Mouse (Mus musculus) embryo, embryonic 10 days (tissue): ENCODE data around the gene Gfod1.

Experiments used
- DNase-seq: peaks from one replicate; pipeline ENCODE4 v3.0.0-alpha.2; 2015; ENCODE audit warnings: low spot score

Gene Gfod1

DNA sequence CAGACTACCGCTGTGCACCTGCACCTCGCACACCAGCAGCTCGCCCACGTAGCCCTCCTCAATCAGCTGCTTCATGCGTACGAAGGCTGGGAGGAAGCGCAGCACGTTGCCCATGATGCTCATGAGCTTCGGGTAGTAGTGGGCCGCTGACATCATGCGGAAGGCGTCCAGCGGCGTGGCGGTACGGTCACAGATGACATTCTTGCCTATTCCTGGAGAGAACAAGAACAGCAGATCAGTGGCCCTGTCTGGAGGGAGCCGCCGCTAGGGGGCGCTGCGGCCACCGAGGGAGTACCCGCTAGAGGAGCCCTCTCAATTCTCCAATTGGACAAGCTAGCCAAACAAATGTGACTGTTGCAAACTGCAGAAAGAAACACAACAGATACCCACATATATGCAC is 102.9 kb downstream of the Gfod1 start:
- peak; percentile 55 for DNase-seq

DNA sequence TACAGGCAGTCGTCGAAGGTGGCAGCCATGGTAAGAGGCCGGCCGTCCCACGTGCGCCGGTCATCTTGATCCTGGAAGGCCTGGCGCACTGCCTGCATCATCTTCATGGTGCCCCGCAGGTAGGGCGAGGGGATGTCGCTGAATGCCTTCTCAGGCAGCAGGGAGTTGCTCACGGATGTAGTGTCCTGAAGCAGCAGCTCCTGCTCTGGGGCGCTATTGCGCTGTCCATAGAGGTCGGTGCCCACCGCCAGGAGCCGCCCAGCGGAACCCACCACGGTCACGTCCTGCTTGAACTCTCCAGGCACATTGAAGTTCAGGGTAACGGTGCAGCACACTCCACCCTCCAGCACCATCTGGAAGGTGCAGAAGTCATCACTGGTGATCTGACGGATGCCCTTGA is 103.5 kb downstream of the Gfod1 start:
- DNase-seq = peak; percentile 29

DNA sequence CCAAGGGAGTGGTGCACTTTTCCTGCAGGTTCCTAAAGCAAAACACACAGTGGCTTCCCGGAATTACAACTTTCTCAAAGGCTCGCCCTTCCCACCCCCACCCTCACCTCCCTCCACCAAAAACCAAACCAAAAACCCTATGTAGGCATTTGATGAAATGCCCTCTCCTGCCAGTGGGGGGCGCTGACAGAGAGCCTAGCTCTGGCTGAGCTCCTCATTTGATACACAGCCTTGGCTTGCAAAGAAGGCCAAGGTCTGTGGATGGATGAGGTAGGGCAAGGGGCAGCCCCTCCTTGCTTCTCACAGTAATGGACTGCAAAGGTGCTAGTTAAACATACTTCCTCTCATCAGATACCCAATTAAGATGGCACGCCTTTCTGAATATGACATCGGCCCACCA is 104.2 kb downstream of the Gfod1 start:
- DNase-seq = no peak

DNA sequence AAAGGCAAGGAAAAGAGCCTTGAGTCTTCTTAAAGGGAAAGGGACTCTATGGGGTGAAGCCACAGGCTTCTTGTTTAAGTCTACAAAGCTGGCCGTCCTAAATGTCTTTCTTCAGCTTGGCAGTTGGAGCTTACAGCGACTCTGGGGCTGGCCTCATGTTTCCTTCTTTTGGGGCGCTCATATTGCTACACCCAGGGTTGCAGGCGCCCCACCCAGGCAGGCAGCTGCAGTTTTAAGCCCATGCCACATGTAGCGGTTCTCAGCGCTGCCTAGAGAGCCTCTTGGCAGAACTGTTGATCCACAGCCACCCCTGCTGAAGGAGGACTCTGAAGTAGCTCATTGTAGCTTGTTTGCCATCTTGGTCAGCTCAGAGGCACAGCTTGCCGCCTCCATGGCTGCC is 104.7 kb downstream of the Gfod1 start:
- no peak for DNase-seq

DNA sequence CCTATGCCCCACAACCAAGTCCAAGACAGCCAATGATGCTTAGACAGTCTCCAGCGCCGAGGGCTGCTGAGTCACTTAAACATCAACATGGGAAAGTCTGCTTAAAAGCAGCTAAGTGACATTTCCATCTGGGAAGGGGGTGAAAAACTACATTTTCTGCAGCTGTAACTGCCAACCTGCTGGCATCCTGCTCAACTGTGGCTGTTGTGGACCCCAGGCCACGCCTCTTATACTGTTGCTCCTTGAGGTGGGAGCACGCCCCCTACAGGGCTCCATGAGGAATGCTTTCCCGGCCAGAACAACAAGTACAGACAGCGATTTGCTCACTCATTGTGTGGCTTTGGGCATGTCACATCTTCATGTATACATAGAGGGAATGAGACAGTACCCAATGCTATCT is 106.8 kb downstream of the Gfod1 start:
- no peak for DNase-seq

DNA sequence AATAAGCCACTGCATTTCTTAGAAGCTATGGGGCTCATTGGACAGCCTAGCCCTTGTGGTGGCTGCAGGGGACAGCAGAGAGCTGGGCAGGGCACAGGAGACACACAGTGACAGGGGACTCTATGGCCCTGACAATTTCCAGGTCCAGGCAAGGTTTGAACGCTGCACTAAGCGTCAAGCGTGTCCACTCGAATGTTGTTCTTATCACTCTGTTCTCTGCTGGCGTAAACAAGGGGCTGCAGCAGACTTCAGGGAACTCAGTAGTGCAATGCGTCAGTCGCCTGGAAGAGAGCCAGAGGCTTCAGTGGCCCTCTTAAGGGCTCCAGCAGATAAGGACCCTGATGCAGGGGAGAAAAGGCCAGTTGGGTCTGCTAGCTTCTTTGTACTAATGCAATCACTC is 108.0 kb downstream of the Gfod1 start:
- DNase-seq = no peak

DNA sequence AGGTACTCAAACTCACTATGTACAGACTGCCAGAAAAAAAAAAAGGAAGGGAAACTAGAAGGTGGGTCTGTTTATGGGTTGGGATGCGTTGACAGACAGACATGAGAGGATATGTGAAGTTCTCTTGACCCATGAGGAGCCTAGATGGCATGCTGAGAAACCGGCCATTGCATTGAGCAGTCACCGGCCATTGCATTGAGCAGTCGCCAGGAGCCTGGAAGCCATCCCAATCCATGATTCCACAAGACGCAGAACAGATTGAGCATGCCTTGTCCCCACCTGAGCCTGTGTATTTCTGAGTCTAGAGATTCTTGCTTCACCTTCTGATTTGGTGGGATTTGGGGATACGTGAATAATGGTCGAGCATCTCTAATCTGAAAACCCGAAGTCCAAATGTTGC is 110.0 kb downstream of the Gfod1 start:
- DNase-seq = no peak

DNA sequence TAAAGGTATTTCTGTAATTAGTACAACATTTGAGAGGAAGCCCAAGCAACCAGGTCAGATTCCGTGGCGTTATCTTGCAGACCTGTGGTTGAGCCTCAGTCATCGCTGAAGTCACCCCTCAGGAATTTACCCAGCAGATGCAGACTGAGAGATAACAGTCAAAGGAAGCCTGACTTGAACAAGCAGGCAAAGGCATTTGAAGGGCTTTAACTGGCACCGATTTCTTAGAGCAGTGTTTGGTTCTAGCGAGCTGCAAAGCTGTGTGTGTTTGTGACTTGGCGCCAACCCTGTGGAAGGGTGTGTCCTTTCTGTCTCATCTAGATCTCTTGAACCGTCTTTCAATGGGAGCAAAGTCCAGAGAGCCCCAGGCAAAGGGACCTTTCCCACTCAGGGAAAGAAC is 110.7 kb downstream of the Gfod1 start:
- no peak for DNase-seq

DNA sequence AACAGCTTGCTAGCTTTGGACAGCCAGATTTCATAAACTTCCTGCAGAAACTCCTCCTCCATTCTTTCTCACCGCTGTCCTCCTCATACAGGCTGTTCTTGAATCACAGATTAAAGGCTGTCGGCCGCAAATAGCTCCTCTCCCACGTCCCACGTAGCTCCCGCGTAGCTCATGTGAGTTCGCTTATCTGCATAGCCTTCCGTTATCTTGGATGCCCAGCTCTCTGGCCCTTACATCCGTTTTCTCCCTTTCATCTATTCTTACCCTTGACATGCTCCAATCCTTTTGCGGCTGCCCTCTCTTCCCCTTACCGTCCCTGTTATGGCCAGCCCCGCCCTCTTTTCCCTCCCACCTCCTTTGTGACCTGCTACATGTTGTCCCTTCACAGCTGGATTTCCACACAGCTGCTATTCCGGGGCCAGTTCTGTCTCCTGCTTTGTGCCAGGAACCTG is 112.2 kb downstream of the Gfod1 start:
- DNase-seq = peak; percentile 50

DNA sequence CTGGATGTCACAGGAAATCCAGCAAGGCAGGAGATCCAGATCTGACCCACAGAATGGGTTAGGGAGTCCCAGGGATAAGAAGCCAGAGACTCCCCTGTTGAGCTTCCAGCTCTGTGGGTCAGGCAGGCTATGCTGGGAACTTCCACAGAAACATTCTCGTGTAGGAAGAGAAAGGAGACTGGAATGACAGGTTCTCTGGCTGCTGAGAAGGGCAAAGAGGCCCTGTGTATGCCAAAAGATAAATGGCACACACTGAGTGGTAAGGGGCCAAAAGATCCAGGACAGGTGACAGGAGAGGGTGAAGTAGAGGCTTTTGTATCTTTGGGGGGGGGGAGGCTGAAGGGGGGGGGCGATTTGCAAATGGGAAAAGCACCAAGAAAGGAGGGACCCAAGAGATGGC is 112.7 kb downstream of the Gfod1 start:
- no peak for DNase-seq

DNA sequence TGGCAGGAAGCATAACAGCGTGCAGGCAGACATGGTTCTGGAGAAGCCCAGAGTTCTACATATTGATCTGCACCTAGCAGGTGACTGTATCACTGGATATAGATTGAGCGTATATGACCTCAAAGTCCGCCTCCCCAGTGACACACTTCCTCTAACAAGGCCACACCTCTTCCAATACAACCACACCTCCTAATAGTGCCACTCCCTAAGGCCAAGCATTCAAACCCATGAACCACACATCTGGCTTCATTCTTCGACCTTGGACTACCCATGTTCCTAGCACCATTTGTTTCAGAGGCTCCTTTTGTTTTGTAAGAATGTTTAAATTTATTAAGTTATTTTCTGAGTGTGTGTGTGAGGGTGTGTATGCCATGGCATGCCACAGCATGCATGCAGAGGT is 116.2 kb downstream of the Gfod1 start:
- DNase-seq = no peak

DNA sequence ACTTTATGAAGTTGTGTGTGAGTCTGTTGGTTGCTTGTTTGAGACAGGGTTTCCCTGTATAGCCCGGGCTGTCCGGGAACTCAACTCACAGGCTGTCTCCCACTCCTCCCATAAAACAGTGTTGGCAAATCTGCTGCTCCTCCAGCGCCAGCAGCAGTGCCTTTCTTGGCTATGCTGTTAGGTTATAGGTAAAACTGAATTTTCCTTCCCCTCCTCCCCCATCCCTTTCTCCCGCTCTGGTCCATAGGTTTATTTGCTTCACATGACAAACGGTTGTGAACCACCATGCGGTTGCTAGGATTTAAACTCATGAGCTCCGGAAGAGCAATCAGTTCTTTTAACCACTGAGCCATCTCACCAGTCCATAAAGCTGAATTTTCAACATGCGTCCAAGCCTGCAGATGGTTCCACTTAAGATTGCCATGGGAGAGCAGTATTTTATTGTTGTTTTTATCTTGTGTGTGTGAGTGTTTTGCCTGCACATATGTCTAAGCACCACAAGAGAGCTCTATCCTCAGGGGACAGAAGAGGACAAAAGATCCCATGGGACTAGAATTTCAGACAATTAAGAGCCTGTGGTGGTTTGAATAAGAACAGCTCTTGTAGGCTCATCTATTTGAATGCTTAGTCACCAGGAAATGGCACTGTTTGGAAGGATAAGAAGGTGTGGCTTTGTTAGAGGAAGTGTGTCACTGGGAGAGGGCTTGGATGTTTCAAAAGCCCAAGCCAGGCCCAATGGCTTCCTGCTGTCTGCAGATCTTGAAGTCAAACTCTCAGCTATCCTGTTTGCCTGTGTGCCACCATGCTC is 120.5 kb downstream of the Gfod1 start:
- peak; percentile 28 for DNase-seq

DNA sequence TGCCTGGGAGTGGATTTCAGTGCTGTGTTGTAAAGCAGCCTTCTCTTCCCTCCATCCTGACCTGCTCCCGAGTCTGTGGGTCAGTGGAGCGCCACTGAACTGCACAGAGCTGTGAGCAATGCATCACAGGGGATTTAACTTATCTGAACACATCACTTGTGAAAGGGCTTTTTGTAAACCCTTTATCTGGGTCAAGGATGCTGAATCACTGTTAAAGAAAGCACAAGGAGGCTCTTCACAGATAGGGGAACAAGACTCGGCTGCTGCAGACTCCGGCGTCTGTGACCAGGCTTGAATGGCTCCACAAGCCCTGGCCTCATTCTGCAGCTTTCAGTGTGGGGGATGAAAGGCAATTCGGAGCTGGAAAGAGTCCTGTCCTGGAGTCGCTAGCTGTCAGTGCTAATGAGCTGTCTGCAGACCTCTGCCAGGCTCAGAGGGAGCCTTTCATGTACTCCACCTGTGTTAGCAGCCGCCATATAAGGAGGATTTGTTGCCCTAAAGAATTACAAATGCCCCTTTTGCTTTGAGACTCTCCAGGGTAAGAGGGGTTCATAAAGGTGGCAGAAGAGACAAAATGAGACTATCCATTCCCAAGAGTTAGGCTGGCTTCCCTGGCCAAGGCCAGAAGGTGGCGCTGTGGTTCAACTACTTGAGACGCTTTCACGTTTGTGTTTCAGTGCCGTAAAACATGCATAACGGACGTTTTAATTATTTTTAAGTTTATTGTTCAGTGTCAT is 121.3 kb downstream of the Gfod1 start:
- peak; percentile 95 for DNase-seq

DNA sequence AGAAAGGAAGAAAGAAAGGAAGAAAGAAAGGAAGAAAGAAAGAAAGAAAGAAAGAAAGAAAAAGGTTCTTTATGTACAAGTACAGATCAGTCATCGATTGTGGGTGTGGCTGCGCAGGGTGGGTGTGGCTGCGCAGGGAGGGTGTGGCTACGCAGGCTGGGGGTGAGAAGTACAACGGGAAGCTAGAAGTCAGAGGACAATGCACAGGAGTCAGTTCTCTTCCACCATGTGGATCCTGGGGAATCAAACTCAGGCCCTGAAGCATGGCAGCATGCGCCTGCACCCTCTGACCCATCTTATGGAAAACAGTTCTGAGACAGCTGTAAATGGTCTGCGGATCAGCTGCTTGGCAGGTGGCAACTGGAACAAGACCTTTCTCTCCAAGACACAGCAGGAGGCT is 122.9 kb downstream of the Gfod1 start:
- DNase-seq = no peak

DNA sequence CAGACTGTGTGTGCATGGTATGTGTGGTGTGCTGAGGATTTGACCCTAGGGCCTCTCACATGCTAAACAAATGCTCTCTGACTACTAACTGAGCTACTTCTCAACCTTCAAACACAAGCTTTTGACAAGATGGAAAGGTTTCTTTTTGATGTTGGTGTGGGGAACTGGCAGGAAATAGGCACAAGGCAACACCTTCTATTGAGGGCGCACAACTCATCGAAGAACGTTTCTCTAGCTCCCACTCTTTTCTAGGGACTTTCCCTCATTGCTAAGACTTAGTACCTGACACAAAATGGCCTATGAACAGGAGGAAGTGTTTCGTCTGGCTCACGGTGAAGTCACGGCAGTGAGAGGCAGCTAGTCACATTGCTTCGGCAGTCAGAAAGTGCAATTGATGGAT is 126.7 kb downstream of the Gfod1 start:
- no peak for DNase-seq

DNA sequence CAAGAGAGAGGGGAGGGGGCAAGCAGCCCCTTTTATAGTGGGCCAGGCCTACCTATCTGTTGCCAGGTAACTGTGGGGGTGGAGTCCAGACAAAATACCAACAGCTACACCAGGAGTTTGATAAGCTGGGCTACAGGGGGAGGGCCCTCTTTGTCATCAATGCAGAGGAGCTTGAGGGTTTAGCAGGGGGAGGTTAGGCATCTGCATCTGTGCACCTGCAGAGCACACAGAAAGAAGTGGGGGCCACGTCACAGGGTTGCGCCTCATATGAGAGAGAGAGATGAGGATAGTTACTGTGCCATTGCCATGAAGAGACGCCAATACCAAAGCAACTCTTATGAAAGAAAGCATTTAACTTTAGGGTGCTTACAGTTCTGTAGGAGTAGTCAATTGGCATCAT is 127.3 kb downstream of the Gfod1 start:
- DNase-seq = no peak

DNA sequence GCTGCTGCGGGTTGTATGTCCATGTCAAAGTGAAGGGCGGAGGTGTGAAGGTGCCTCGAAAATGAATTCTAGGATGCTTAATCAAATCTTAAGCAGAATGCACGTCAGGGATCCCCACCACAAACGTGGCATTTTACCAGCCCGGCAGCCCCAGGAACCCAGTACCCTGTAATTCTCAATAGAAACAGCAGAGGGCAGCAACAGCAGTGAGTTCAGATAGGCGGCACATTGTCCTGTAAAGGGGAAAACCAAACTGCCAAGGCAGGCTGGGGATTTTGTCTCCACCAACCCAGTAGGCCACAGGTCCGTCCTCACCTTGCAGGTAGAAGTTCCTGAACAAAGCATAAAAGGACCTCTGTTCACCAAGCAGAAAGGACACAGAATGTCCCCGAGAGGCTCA is 130.7 kb downstream of the Gfod1 start:
- peak; percentile 86 for DNase-seq

DNA sequence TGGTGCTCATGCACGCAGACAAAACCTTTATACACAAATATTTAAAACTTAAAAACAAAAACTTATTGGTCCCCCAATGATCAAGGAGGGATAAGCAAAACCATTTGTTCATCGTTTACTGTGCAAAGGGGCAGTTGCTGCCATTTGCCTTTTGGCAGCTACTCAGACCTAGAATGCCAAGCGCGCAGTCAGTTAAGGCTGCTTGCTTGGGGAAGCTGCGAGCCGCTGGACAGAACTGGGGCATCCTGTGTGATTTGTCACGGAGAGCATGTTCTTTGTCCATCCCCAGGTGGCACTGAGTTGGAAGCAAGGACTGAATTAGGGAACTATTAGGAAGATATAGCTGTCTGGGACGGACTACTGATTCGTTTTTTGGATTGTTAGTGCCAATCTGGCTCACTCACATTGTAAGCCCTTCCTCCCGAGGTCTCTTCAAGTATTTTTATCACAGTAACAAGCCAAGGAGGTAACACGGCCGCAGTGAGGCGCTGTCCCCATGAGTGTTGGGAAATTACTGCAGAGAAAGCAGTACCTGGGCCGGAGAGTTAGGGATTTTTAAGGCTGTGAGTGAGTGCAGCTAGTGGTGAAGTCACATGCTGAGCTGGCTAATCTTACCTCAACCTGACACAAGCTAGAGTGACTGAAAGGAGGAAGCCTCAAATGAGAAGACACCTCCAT is 131.8 kb downstream of the Gfod1 start:
- peak; percentile 65 for DNase-seq

DNA sequence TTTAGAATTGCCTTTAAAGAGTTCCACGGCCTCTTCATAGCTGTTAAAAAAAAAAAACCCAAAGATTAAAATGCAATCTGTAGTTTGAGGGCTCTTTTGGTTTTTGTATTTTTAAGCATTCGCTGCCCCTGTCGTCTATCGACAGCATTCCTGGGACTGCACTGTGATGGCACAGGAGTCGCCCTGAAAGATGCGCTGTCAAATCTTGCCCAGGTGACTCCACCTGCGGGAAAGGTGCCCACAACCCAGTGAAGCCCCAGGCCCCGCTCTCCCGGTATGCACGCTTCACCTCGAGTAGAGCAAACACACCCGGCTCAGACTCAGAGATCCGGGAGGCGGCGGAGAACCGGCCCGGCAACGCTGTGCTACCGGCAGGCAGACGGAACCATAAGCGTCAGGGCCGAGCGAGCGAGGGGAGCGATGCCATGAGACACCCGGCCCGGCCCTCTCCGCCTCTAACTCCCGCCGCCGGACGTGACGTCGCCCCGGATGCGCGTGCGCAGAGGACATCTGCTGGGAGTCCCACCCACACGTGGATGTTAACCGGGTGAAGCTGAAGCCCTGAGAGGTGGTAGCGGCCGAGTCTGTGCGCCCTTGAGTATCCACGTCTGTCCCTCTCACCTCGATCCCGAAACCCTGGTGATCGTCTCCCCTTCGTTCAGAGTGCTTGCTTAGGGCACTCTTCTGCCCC is 132.8 kb downstream of the Gfod1 start, which contains the start of gene Tbc1d7:
TSS of gene Tbc1d7 (minus strand) at position 482 of the 691 bp plus-strand sequence.
- DNase-seq = peak; percentile 99

DNA sequence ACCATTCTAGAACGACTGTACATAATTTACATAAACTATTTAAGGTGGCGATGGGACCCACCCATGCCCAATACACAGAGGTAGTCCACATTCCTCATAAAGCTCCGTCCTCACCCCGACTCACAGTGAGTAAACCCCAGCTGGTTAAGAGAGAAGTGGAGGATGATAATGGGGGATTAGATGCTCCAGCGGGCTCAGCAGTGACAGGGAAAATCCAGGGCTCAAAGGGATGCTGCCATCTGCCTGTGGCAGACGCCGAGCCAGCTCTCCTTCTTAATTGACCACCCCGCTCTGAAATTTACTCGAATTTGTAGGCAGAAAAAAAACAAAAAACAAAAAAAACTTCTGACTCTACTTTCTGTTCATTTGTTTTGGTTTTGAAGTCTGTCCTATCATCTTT is 136.3 kb downstream of the Gfod1 start:
- no peak for DNase-seq

DNA sequence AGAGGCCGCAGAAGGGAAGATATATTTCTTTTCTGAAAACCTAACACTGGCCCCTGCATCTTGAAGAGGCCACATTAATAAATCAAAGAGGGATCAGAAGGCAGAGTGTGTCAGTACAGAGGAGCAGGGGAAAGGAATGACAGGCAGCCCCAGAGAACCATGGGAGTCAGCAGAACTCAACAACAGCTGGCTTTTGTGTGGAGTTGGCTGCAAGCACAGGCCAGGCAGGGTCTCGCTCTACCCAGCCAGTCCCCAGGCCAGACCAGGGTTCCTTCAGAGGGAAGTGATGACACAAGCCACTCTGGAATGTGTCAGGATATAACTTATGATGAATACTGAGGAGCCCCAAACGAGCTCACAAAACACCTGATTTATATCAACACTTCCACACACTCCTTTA is 144.5 kb downstream of the Gfod1 start:
- DNase-seq = peak; percentile 29

DNA sequence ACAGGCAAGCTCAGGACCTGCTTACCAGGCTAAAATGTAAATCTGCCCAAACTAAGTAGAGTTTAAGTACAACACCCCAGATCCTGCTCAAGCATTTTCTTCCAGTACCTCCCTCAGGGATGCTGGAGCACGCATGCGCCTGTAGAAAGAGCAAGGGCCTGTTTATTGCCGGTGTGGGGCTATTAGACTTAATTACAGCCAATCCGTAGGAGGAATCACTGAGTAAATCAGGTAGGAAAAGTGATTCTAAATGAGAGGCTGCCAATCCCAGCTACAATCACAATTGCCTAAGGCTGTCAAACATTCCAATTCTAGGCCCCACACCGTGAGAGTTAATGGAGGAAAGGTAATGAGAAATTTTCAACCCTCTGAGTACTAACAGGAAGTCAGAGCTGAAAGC is 145.7 kb downstream of the Gfod1 start:
- no peak for DNase-seq
